Mouse (Mus musculus) intestine, postnatal 0 days (tissue): ENCODE data around the gene Gm49325. TPM values are rescaled to one million over a fixed set of nuclear protein-coding genes. Genes with fewer than 3 reads are reported as not detected.

Source experiments
- ATAC-seq: fragments of 200-750 bp; cut with Nextera tagmentation; 2 replicates; pipeline ENCODE4 v1.8.0; 2017; ENCODE audit warnings: mild to moderate bottlenecking, moderate TSS enrichment, moderate library complexity
- H3K27ac ChIP-seq: fragments of 300-500 bp; sonication (generic); 2 replicates; pipeline ENCODE4 v1.5.1; 2014; ENCODE audit warnings: mild to moderate bottlenecking, low read depth, low read length, moderate library complexity
- H3K27me3 ChIP-seq: fragments of 300-500 bp; sonication (generic); replicated peaks from 2 replicates; pipeline ENCODE4 v1.6.1; 2014; ENCODE audit warnings: low read length, mixed read lengths; ENCODE audit not compliant: control insufficient read depth, insufficient read depth
- H3K36me3 ChIP-seq: fragments of 300-500 bp; sonication (generic); 2 replicates; pipeline ENCODE4 v1.6.1; 2014; ENCODE audit warnings: mild to moderate bottlenecking, moderate library complexity; ENCODE audit not compliant: control insufficient read depth, insufficient read depth
- H3K4me1 ChIP-seq: fragments of 300-500 bp; sonication (generic); replicated peaks from 2 replicates; pipeline ENCODE4 v1.6.1; 2014; ENCODE audit warnings: antibody characterized with exemption, low read length, mixed read lengths; ENCODE audit not compliant: control insufficient read depth, insufficient read depth
- H3K4me2 ChIP-seq: fragments of 300-500 bp; sonication (generic); replicated peaks from 2 replicates; pipeline ENCODE4 v1.6.1; 2014; ENCODE audit warnings: low read depth, mild to moderate bottlenecking, moderate library complexity
- H3K4me3 ChIP-seq: fragments of 300-500 bp; sonication (generic); 2 replicates; pipeline ENCODE4 v1.5.1; 2014; ENCODE audit warnings: low read depth, low read length
- H3K9ac ChIP-seq: fragments of 300-500 bp; sonication (generic); 2 replicates; pipeline ENCODE4 v1.6.1; 2014; ENCODE audit warnings: mild to moderate bottlenecking, low read depth, low read length
- H3K9me3 ChIP-seq: fragments of 300-500 bp; sonication (generic); 2 replicates; pipeline ENCODE4 v1.6.1; 2016; ENCODE audit warnings: mixed run types; ENCODE audit not compliant: control insufficient read depth
- CTCF ChIP-seq: sonication (generic); IDR thresholded peaks from 2 replicates; pipeline ENCODE4 v1.5.1; 2016; ENCODE audit warnings: low read depth, mild to moderate bottlenecking, control low read depth, antibody characterized with exemption, moderate library complexity
- WGBS: fragments of 180-500 bp; shearing (Covaris S2); extraction: QIAGEN DNeasy Blood & Tissue Kit; methylation state at CpG from one replicate; pipeline ENCODE4 v1.1.7; 2014; 5-methylcytosine and 5-hydroxymethylcytosine counted together
- polyA plus RNA-seq: library from polyadenylated mRNA; unstranded; fragments of >200 nt; fragmentation: Nextera tagmentation; extraction: Ambion mirVana; gene quantifications from 2 replicates; pipeline ENCODE4 v1.2.1, GENCODE M21; 2015

The Gm49325 gene
- polyA plus RNA-seq, 1 experiment from 2014 or later, result 18.9 TPM

GRCm38 (mm10) chr10:77586637-77587036 is 19.4 kb upstream of the Gm49325 start:
- TF ChIP-seq CTCF, result no peak
- H3K4me1 ChIP-seq, result peaks cover 24% of the 10 kb centered on the region
- peak overlapping the region; percentile 36 for H3K27ac ChIP-seq
- no peak overlapping the region for H3K9ac ChIP-seq
- peaks cover 39% of the 10 kb centered on the region for H3K36me3 ChIP-seq
- no peaks in the 10 kb centered on the region for H3K9me3 ChIP-seq
- 57% methylated on average over 3 of the region's 3 CpGs for WGBS
- H3K4me3 ChIP-seq, result no peak overlapping the region
- H3K27me3 ChIP-seq, result no peaks in the 10 kb centered on the region
- ATAC-seq, result no peak
- peak overlapping the region; percentile 28 for H3K4me2 ChIP-seq

GRCm38 (mm10) chr10:77587091-77587775 is 18.8 kb upstream of the Gm49325 start:
- peaks cover 45% of the 10 kb centered on the region for H3K36me3 ChIP-seq
- no peak overlapping the region for H3K4me3 ChIP-seq
- H3K4me2 ChIP-seq, result peak overlapping the region; percentile 28
- H3K9me3 ChIP-seq, result no peaks in the 10 kb centered on the region
- peaks cover 24% of the 10 kb centered on the region for H3K4me1 ChIP-seq
- ATAC-seq, result no peak
- H3K27ac ChIP-seq, result 0 out of 2 replicates have a peak overlapping the region, but pooled peaks have one; percentile 36
- no peaks in the 10 kb centered on the region for H3K27me3 ChIP-seq
- WGBS, result 47% methylated on average over 6 of the region's 6 CpGs
- TF ChIP-seq CTCF, result no peak
- no peak overlapping the region for H3K9ac ChIP-seq

- WGBS, result 70% methylated on average over 2 of the region's 2 CpGs
- no peaks in the 10 kb centered on the region for H3K9me3 ChIP-seq
- no peak overlapping the region for H3K9ac ChIP-seq
- no peak overlapping the region for H3K4me2 ChIP-seq
- TF ChIP-seq CTCF, result no peak
- no peaks in the 10 kb centered on the region for H3K27me3 ChIP-seq
- peaks cover 53% of the 10 kb centered on the region for H3K36me3 ChIP-seq
- H3K27ac ChIP-seq, result no peak overlapping the region
- H3K4me3 ChIP-seq, result no peak overlapping the region
- ATAC-seq, result no peak
- peaks cover 21% of the 10 kb centered on the region for H3K4me1 ChIP-seq
Observed at GRCm38 (mm10) chr10:77588036-77588435, 18.0 kb upstream of the Gm49325 start.

GRCm38 (mm10) chr10:77589117-77589516 is 16.9 kb upstream of the Gm49325 start:
- Histone ChIP-seq H3K36me3 (peaks cover 64% of the 10 kb centered on the region), H3K9ac (no peak overlapping the region), H3K9me3 (no peaks in the 10 kb centered on the region), H3K27me3 (no peaks in the 10 kb centered on the region), H3K4me1 (peaks cover 17% of the 10 kb centered on the region), H3K4me2 (no peak overlapping the region), H3K27ac (no peak overlapping the region), H3K4me3 (no peak overlapping the region)
- no peak for ATAC-seq
- WGBS, result 67% methylated on average over 7 of the region's 7 CpGs
- TF ChIP-seq CTCF, result no peak

GRCm38 (mm10) chr10:77589749-77590148 is 16.2 kb upstream of the Gm49325 start:
- Histone ChIP-seq H3K9ac (no peak overlapping the region), H3K9me3 (no peaks in the 10 kb centered on the region), H3K4me1 (peaks cover 17% of the 10 kb centered on the region), H3K4me3 (no peak overlapping the region), H3K27me3 (no peaks in the 10 kb centered on the region), H3K27ac (peak overlapping the region; percentile 28), H3K4me2 (no peak overlapping the region), H3K36me3 (peaks cover 70% of the 10 kb centered on the region)
- no peak for TF ChIP-seq CTCF
- WGBS, result 85% methylated on average over 8 of the region's 8 CpGs
- no peak for ATAC-seq

- WGBS, result 44% methylated on average over 6 of the region's 6 CpGs
- H3K27ac ChIP-seq, result peak overlapping the region; percentile 28; the same call in 1 of the 2 replicates
- ATAC-seq, result peak; percentile 87
- H3K9ac ChIP-seq, result no peak overlapping the region
- H3K4me1 ChIP-seq, result peaks cover 15% of the 10 kb centered on the region
- peak; percentile 96 for TF ChIP-seq CTCF
- H3K4me2 ChIP-seq, result no peak overlapping the region
- H3K4me3 ChIP-seq, result no peak overlapping the region
- H3K27me3 ChIP-seq, result no peaks in the 10 kb centered on the region
- peaks cover 81% of the 10 kb centered on the region for H3K36me3 ChIP-seq
- no peaks in the 10 kb centered on the region for H3K9me3 ChIP-seq
Observed at GRCm38 (mm10) chr10:77590812-77591211, 15.2 kb upstream of the Gm49325 start.
